Mouse (Mus musculus) layer of hippocampus, postnatal 10 days (tissue): Measurements from ENCODE around the gene Mreg. TPM values are rescaled to one million over a fixed set of nuclear protein-coding genes. Genes with fewer than 3 reads are reported as not detected.

Source experiments
- DNase-seq, 2 experiments: peaks; one replicate each; pipeline ENCODE4 v3.0.0; 2021; ENCODE audit warnings: low spot score in 2 of 2
- total RNA-seq, 2 experiments: library from RNA; stranded (reverse); gene quantifications; 2 replicates each; pipeline ENCODE4 v1.2.3; 2021

Gene Mreg
- total RNA-seq, 2 experiments from 2014 or later: 1.3 to 1.7 TPM

DNA sequence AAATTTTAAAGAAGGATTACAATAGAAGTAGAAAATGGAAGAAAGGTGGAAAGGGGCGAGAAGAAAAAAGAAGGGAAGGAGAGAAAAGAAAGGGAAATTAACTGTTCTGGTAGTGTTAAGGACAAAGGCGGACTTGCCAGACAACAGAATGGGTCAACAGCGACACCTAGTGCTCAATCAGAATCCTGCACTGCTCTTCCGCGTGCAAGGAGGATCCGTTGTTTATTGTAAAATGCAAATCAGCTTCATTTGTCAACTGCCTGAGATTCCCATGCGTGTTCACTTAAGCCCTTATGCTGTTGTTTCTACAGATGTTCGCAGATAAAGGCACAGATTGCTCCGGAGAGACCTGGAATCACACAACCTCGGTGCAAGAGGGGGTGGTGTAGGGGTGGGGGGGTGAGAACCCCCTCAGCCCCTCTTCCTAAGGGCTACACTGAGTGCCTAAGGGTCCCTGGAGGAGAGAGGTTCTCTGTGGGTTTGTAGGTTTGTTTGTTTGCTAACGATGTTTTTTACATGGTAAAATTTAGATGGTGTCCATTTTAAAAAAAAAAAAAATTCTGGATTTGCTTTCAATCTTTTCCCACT, 70.1 kb downstream of the Mreg start:
- peak; percentile 65 to 68 for DNase-seq

DNA sequence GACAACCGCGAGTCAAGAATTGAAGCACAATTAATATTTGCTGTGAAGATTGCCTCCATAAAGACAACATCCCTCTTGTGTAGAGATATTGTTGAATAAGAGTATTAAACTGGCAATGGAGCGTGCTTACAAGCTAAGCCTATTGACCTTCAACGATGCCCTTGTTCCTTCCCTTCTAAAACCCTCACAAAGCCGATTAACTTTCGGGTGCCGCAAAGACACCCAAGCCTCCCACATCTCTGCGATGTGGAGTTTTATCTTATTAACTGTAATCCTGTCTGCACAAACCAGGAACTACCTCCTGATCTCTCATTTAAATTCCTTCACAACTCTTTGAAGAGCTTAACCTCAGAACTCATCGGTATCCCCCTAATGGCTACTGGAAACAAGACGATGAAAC, 76.0 kb downstream of the Mreg start:
- no peak for DNase-seq

DNA sequence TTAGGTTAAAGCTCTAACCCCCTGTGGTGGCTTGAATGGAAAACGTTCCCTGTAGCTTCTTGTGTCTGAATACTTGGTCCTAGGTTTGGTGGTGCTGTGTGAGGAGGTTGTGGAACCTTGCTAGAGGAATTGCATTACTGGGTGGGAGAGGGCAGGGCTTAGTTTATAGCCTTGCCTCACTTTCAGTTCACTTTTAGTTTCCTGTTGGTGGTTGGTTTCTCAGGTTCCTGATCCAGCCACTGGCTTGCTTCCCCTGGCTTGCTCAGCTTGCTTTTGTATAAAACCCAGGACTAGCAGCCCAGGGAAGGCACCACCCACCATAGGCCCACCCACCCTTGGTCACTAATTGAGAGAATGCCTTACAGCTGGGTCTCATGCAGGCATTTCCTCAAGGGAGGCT, 77.6 kb downstream of the Mreg start:
- DNase-seq: no peak

DNA sequence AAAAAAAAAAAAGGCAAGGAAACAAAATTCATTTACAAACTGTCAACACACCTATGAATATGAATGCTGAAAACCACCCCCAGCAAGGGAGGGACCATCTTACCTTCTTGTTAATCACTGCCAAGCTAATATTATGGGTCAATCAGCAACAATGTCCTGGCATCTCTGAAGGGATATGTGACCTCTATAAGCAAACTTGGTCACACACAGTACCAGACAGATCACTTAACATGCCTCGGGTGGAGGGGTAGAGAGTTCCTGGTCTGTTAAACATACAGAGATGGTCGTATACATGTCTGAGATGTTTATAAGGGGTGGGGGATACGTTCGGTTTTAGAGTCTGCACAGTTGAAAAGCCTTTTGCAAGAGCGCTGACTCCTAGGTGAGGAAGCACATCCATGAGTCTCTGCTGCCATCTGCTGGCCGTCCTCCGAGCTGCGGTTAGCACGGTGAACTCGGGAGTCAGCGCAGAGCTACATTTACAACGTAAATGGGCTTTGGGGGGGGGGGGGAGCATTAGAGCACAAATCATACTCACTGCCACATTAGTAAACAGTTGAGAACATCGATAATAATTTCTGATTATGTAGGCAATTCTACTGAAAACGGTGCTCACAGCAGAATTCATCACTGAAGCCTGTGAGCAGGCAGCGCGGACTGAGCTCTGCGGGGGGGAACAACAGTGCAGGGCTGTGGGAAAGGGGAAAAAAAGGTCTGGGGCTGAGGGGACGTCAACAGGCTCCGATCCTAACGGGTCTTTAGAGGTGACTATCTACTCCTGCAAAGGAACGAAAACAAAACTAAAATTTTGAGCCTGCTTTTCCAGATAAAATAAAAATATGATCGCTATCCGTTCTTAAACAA, 88.4 kb downstream of the Mreg start:
- DNase-seq: peak; percentile 97 to 98

DNA sequence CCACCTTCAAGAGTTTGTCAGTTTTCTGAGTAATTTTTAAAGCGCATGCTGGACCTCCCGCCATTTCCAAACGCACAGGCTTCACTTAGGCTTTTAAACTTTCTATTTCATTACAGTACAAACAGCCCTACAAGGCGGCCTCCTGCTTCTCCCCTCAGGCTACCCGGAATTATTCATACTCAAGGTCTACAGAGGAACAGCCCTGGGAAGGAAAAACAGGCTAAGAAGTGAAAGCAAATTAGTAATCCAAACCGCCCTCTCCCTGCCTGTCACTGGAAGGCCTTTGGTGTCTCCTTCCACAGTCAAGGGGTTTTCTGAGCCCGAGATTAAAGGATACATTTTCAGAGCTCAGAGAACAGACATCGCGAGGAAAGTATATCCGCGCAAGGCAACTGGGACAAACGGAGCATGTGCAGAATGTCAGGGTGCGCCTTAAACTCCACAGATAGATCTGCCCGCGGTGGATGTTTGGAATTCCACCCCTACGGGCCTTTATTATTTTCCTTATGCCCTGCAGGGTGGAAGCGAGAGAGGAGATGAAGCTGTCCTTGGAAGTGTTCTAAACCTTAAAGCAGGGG, 90.4 kb downstream of the Mreg start:
- DNase-seq: no peak

DNA sequence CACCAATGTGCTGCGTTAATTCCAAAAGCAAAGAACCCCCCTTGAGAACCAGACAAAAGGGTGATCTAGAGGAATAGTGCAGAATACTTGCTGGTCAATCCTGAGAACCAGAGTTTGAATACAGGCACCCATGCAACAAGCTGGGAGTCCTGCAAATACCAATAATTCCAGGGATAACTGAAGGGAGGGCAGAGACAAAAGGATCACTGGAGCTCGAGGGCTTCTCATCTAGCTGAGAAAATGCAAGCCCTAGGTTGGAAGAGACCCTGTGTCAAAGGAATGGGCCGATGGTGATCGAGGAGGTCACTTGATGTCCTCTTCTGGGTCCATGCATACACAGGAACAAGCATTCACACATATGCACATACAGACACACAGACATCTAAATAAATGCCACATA, 92.1 kb downstream of the Mreg start:
- no peak for DNase-seq

DNA sequence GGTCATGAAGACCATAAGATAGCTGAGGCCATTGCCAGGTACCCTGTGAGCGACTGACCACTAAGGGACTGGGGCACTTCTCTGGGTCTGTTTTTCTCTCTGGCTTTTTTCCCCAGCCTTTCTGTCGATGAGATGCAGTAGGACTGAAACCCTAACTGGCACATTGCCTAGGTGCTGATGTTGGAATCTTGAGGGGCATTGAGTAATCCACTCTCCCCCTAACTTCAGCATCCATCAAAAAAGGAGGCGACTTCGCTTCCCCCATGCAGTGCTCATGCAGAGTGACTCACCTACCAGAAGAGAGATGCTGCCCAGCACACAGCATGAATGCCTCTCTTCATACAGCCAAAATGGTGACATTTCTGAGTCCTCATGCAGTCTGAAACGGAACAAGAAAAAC, 97.9 kb downstream of the Mreg start:
- no peak for DNase-seq

Other genes starting within 250 kb of the Mreg start
- 1 to 10 TPM; 4.8 to 6.4 TPM for gene Pecr, start 72.0 kb upstream of the Mreg start, total RNA-seq
- gene Tmem169, start 72.1 kb upstream of the Mreg start, total RNA-seq: 10 to 100 TPM; 35.5 to 41.4 TPM
- gene Xrcc5, start 95.1 kb upstream of the Mreg start, total RNA-seq: 10 to 100 TPM; 10.5 to 13.9 TPM